Mouse (Mus musculus): Measurements from ENCODE around the gene Mccc2.
A peak's percentile ranks its signal among the peaks of the same experiment; 100 is the strongest.

Mccc2 gene

DNA sequence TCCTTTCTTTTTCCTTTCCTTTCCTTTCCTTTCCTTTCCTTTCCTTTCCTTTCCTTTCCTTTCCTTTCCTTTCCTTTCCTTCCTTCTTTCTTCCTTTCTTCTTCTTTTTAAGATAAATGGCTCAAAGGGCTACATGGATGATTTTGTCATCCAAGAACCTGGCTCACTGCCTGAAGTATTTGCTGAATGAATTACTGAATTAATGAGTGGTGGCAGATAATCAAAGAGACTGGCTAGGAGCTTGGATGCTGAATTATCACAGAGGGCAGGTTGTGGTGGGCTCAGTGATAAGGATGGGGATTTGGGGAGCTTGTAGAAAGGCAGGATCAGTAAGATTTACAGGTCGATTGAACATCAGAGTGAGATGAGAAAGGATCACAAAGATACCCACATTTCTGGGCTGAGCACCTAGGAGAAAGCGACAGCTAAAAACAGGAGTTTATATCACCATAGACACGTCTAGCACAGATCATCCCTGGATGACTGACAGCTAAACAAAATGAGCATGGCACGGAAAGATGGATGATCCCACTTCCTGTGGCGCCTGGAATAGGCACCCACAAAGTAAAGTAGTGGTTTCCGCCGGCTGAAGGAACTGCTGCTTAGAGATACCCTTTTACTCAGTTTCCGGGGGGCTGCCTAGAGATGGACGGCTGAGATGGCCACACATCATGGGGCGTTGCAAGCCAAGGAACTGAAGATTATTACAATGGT lies 76.7 kb downstream of the Mccc2 start:
- DNase-seq (ENCODE audit: low spot score), result no peak

DNA sequence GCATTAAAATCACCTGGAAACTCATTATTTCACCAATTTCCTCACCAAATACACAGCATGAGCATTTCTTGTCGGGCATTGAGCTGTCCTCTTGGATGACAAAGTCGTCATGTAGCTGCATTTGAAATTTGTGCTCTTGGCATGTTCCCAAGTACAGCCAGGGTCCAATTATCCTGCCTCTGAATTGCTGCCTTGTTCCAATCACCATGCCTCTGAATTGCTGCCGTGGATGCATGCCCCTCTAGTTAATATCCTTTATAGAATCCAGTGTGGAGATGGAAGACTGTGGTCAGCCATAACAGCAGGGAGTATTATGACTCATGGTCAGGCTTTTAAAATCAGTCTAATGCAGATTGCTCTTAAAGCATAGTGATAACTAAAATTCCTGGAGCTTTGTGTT lies 77.7 kb downstream of the Mccc2 start:
- DNase-seq (ENCODE audit: low spot score), result no peak

DNA sequence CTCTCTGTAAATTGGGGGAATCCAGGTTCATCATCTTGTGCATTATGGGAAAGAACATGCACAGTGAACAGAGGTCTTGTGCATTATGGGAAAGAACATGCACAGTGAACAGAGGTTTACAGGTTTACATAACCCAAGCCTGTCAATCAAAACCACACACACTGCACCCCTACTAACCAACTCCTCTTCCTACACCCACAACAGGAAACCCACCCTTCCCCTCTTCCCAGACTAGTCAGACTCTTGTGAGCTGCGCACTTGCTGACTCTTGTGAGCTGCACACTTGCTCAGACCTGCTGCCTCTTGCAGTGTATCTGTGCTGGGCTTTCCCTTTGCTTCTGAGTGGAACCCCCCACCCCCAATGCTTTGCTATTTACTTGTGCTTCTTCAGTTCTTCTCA lies 83.0 kb downstream of the Mccc2 start:
- DNase-seq (ENCODE audit: low spot score), result no peak

DNA sequence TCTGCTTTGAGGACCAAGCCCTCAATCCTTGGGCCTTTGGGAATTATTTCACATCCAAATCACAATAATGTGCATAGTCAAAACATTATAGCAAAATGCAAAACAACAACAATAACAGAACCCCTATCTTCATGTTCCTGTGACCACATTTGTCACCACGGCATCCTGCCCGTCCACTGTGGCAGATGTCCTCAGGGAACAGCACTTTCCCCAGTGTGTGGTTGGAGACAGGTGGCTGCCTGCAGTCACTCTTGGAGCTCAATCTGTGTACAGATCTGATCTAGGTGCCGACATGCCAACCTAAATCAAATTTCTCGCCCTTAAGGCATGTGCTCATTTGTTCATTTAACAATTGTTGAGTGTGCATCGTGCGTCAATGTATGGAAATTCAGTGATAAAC lies 83.9 kb downstream of the Mccc2 start:
- DNase-seq (ENCODE audit: low spot score), result no peak

DNA sequence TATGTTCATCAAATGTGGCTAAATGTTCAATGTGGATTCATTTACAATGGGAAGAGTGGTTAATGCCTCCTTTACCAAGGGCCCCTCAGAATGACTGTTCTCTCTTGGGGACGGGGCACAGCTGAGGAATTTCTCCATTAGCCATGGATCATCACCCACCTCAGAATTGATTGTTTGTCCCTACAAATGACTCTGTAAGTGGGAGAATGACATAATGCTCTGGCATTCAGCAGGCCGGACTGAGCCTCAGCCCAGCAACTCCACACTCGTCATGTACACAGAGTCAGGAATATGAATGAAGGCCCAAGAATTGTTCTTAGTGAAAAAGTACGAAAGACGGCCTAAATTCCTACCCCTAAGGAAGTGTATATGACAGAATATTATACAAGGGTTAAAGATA lies 89.2 kb downstream of the Mccc2 start:
- peak; percentile 17 for DNase-seq (ENCODE audit: low spot score)

DNA sequence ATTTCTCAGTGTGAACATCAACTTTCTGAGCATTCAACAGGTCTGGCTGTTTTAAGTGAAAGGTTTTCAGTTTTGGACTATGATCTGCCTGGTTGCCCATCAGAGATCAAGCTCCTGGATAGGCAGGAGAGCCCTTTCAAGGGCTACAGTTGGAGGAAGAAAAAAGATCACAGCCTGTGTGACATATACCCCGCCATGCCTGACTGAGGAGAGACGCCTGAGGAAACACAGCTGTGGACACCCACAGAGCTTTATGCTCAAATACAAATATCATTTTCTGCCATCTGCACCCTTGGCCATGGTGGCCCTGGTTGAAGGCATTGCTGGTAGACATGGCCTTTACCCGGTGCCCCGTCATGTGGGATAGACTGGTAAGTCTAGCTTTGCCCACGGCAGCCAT lies 99.8 kb downstream of the Mccc2 start:
- no peak for DNase-seq (ENCODE audit: low spot score)

DNA sequence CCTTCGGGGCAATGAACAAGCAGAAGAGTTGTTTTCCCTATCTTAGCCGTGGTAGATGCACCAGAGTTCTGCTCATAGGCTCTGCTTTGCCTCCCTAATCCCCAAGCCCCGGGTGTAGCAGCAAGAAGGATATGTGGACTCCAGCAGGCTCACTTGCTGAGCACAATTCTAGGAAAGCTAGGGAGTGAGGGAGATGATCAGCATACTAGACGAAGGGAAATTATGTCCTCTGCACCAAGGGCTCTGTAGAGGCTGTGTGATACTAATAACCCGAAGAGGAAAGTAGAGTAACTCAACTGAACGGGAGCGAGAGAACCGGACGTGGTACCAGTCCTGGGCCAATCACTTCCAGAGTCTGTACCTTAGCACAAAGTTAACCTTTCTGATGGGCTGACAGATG lies 114.5 kb downstream of the Mccc2 start, which contains the start of gene Cartpt:
Gene Cartpt, minus strand, starts transcription at position 127 of the 400 bp plus-strand sequence.
- DNase-seq (ENCODE audit: low spot score), result no peak

DNA sequence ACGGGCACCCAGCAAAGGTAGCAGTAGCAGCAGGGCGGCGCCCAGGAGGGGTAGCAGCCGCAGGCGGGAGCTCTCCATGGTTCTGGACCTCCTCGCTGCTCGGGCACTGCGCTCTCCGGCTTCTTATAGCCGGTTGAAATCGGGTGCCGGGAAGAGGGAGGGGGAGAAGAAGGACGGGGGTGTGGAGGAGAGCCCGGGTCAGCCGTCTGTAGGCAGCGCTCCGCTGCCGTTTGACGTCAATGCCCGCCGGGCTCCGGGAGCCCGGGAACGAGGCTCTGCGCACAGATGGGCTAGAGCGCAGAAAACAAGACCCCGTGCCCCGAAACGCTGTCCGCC lies 114.9 kb downstream of the Mccc2 start:
- peak; percentile 79 for DNase-seq (ENCODE audit: low spot score)

DNA sequence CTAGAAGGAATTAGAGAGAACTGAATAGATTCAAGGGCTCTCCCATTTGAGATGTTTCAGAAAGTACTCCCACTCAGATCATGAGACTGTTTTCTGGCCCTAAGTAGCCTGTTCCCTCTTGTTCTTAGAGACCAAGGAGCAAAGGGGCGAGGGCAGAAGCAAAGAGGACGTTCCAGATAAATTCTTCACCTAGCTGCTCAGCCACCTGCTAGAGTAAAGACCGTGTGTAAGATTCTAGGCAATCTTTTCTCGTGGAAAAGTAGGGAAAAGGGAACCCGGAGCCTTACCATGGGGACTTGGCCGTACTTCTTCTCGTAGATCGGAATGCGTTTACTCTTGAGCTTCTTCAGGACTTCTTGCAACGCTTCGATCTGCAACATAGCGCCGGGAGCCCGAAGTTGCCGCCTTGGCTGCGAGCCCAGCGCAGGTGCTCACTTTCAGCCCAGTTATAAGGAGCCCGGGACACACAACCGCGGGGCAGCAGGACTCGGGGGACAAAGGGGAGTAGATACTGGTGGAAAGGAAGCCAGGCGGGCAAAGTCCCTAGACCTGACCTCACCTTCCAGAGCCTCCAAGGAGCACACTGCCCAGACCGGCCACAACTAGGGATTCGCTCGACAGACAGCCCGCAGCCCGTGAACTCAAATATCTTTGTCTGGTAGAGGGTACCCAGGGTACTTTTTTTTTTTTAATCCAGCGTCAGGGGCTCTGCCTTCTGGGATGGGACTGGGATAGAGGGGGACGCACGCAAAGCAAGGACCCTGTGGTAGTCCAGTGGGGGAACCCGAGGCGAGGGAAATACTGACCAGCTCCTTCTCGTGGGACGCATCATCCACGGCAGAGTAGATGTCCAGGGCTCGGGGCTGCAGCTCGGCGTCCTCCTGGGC lies 115.5 kb downstream of the Mccc2 start:
- no peak for DNase-seq (ENCODE audit: low spot score)

DNA sequence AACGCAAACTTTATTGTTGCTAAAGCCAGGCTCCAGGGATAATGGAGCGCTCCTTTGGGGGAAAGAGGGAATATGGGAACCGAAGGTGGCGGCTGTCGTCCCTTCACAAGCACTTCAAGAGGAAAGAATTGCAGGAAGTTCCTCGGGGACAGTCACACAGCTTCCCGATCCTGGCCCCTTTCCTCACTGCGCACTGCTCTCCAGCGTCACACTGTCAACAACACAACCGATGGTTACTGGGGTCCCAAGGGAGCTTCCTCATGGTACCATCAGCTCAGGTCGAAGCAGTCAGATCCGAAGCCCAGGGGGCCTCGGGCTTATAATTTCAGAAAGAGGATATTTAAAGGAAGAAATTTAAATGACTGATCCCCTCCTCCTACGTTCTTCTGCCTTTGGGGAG lies 116.6 kb downstream of the Mccc2 start:
- no peak for DNase-seq (ENCODE audit: low spot score)

Measured in embryo, embryonic 10 days (tissue).